Mouse (Mus musculus) heart, embryonic 16.5 days (tissue): ENCODE results near the gene Porcn. TPM values are rescaled to one million over a fixed set of nuclear protein-coding genes. Genes with fewer than 3 reads are reported as not detected.
A peak's percentile ranks its signal among the peaks of the same experiment; 100 is the strongest.

Experiments used
- ATAC-seq: fragments of 200-750 bp; cut with Nextera tagmentation; replicated peaks from 2 replicates; pipeline ENCODE4 v1.8.0; 2017; ENCODE audit warnings: moderate number of reproducible peaks; ENCODE audit not compliant: insufficient read depth, low FRiP score; ENCODE audit errors: extremely low read depth
- H3K27ac ChIP-seq: fragments of 300-500 bp; sonication (generic); 2 replicates; pipeline ENCODE4 v1.5.1; 2014; ENCODE audit warnings: mild to moderate bottlenecking, low read length, control low read depth, moderate library complexity
- H3K27me3 ChIP-seq: fragments of 300-500 bp; sonication (generic); 2 replicates; pipeline ENCODE4 v1.6.1; 2014; ENCODE audit warnings: low read length, mixed read lengths; ENCODE audit not compliant: control insufficient read depth, insufficient read depth
- H3K36me3 ChIP-seq: fragments of 300-500 bp; sonication (generic); 2 replicates; pipeline ENCODE4 v1.6.1; 2014; ENCODE audit not compliant: control insufficient read depth, insufficient read depth
- H3K4me1 ChIP-seq: fragments of 300-500 bp; sonication (generic); 2 replicates; pipeline ENCODE4 v1.6.1; 2014; ENCODE audit warnings: low read length, mixed read lengths; ENCODE audit not compliant: control insufficient read depth, insufficient read depth
- H3K4me2 ChIP-seq: fragments of 300-500 bp; sonication (generic); 2 replicates; pipeline ENCODE4 v1.6.1; 2014; ENCODE audit warnings: low read depth, mild to moderate bottlenecking, control low read depth, low read length
- H3K4me3 ChIP-seq: fragments of 300-500 bp; sonication (generic); 2 replicates; pipeline ENCODE4 v1.5.1; 2014; ENCODE audit warnings: mild to moderate bottlenecking, control low read depth, low read length
- H3K9ac ChIP-seq: fragments of 300-500 bp; sonication (generic); 2 replicates; pipeline ENCODE4 v1.6.1; 2014; ENCODE audit warnings: low read length, control low read depth
- H3K9me3 ChIP-seq: fragments of 300-500 bp; sonication (generic); replicated peaks from 2 replicates; pipeline ENCODE4 v1.6.1; 2016; ENCODE audit warnings: low read length; ENCODE audit not compliant: control insufficient read depth
- WGBS: fragments of 180-500 bp; shearing (Covaris S2); extraction: QIAGEN DNeasy Blood & Tissue Kit; methylation state at CpG from one replicate; pipeline ENCODE4 v1.1.7; 2014; 5-methylcytosine and 5-hydroxymethylcytosine counted together
- polyA plus RNA-seq: library from polyadenylated mRNA; unstranded; fragments of >200 nt; fragmentation: Nextera tagmentation; extraction: Ambion mirVana; gene quantifications from 2 replicates; pipeline ENCODE4 v1.2.1, GENCODE M21; 2015

The Porcn gene
- polyA plus RNA-seq, 1 experiment from 2014 or later, result 4.3 TPM

DNA sequence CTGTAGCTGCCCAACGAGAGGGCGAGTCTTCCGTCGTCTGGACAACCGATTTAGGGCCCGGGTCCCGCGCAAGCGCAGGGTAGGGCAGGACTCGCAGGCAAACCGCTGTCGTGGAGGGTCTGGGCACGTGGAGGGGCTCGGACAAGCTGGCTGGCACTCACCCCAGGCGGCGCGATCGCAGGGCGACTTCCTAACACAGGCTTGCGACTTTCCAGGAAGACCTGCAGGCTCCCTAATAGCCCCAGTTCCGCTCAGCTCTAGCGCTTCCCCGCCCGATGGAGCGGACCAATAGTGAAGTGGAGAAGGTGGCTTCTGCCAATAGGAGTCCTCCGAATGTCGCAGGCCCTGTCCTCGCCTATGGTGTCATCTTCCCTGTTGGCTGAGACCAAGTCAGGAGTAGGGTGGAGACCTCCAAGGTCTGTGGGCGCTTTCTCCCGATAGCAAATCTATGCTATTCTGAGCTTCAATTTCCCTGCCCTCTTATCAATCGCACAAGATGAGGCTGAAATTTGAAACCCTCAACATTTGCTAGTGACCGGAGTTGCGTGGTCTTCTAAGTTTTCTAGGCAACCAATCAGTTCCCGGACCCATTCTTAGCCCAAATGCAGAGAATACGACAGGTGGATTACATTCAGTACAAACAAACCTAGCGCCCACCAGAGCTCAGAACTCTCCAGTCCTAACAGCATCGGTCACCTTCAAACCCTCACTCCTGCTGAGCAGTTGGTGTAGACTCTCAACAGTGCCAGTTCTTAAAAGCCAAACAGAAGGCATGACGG lies 13.5 kb downstream of the Porcn start:
- no peaks in the 10 kb centered on the region for H3K27me3 ChIP-seq
- peak overlapping the region; percentile 76 for H3K9ac ChIP-seq

DNA sequence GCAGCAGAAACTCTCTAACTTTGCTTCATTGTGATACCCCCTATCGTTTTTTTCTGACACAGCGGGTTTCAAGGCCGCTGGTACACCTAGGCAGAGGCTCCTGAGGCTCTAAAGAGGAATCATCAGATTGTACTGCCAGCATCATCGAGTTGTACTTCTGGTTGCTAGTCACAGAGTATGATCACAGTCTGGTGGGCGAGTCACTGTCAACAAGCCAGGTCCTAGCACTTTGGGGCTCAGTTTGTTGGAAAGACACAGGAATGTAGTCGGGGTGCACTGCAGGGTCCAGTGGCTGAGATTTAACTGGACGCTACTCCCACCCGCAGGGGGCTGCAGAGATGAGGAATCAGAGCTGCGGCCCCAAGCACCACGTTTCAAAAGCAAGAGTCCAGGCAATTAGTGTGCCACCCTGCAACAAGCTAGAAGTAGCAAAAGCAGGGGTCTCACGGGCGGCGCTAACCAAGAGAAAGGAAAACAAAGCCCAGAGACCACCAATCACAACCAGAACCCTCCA lies 14.1 kb downstream of the Porcn start:
- Histone ChIP-seq H3K4me2 (peak overlapping the region; percentile 77), H3K4me1 (no peaks in the 10 kb centered on the region), H3K27me3 (no peaks in the 10 kb centered on the region), H3K27ac (no peak overlapping the region; the same call in 1 of the 2 replicates), H3K9ac (peak overlapping the region; percentile 76), H3K36me3 (no peaks in the 10 kb centered on the region), H3K9me3 (no peaks in the 10 kb centered on the region), H3K4me3 (peak overlapping the region; percentile 61)
- 9% methylated on average over 13 of the region's 13 CpGs for WGBS
- peak; percentile 8; the same call in 1 of the 2 replicates for ATAC-seq

More for the DNA sequence above, 13.5 kb downstream of the Porcn start:
- no peaks in the 10 kb centered on the region for H3K4me1 ChIP-seq
- WGBS, result 10% methylated on average over 38 of the region's 38 CpGs
- H3K36me3 ChIP-seq, result no peaks in the 10 kb centered on the region
- peak overlapping the region; percentile 61 for H3K4me3 ChIP-seq
- H3K27ac ChIP-seq, result peak overlapping the region; percentile 61
- peak overlapping the region; percentile 77 for H3K4me2 ChIP-seq
- H3K9me3 ChIP-seq, result no peaks in the 10 kb centered on the region
- peak; percentile 95 for ATAC-seq

- 9% methylated on average over 7 of the region's 7 CpGs for WGBS
- no peak for ATAC-seq
- Histone ChIP-seq H3K9me3 (no peaks in the 10 kb centered on the region), H3K9ac (no peak overlapping the region), H3K4me1 (no peaks in the 10 kb centered on the region), H3K27ac (no peak overlapping the region), H3K36me3 (0 out of 2 replicates have a peak, but pooled peaks cover 6% of the 10 kb centered on the region), H3K4me2 (no peak overlapping the region), H3K27me3 (no peaks in the 10 kb centered on the region), H3K4me3 (no peak overlapping the region)
These were observed 23.3 kb downstream of the Porcn start for GRCm38 (mm10) chrX:8182871-8183540.

DNA sequence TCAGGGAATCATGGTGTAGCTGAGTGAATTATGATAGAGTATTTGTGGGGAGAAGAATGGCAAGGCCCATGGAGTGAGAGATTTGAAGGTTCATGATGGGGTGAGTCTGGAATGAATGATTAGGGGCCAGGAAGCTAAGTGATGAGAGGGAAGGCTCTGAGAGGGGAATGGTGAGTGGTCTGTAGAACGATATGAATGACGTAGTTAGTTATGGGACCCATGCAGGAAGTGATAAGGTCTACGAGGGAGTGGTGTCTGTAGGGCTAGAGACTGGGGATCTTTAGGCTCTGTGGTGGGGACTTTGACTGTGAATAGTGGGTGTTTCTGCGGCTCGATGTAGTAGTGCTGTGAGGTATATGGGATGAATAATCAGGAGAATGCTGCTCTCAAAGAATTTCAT lies 26.7 kb downstream of the Porcn start:
- WGBS, result 69% methylated on average over 5 of the region's 5 CpGs
- no peaks in the 10 kb centered on the region for H3K9me3 ChIP-seq
- ATAC-seq, result no peak

DNA sequence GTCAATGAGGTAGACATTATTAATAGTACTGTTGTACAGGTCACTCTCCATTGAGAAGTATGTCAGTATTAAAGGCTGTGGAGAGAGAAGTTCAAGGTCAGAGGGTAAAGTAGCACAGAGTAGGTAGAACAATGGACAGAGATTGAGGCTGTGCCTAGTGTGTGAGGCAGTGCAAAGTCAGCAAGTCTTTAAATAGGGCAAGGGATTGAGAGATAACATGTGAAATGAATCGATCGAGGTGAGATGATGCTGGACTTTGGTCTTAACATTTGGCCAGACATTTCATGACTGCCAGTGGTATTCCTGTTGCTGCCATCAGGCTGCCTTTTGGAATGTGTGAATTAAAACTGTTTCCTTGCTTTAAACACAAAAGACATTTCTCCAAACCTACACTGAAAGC lies 27.5 kb downstream of the Porcn start:
- Histone ChIP-seq H3K9me3 (no peaks in the 10 kb centered on the region), H3K36me3 (no peaks in the 10 kb centered on the region), H3K27ac (no peak overlapping the region), H3K27me3 (no peaks in the 10 kb centered on the region), H3K4me2 (no peak overlapping the region), H3K4me3 (no peak overlapping the region), H3K9ac (no peak overlapping the region), H3K4me1 (peaks cover 3% of the 10 kb centered on the region; the same call in 1 of the 2 replicates)
- ATAC-seq, result no peak
- WGBS, result 66% methylated on average over 2 of the region's 2 CpGs

More for the DNA sequence above, 26.7 kb downstream of the Porcn start:
- H3K9ac ChIP-seq, result no peak overlapping the region
- H3K4me2 ChIP-seq, result no peak overlapping the region
- H3K36me3 ChIP-seq, result no peaks in the 10 kb centered on the region
- H3K27me3 ChIP-seq, result no peaks in the 10 kb centered on the region
- H3K4me1 ChIP-seq, result peaks cover 2% of the 10 kb centered on the region; the same call in 1 of the 2 replicates
- no peak overlapping the region for H3K4me3 ChIP-seq
- no peak overlapping the region for H3K27ac ChIP-seq

DNA sequence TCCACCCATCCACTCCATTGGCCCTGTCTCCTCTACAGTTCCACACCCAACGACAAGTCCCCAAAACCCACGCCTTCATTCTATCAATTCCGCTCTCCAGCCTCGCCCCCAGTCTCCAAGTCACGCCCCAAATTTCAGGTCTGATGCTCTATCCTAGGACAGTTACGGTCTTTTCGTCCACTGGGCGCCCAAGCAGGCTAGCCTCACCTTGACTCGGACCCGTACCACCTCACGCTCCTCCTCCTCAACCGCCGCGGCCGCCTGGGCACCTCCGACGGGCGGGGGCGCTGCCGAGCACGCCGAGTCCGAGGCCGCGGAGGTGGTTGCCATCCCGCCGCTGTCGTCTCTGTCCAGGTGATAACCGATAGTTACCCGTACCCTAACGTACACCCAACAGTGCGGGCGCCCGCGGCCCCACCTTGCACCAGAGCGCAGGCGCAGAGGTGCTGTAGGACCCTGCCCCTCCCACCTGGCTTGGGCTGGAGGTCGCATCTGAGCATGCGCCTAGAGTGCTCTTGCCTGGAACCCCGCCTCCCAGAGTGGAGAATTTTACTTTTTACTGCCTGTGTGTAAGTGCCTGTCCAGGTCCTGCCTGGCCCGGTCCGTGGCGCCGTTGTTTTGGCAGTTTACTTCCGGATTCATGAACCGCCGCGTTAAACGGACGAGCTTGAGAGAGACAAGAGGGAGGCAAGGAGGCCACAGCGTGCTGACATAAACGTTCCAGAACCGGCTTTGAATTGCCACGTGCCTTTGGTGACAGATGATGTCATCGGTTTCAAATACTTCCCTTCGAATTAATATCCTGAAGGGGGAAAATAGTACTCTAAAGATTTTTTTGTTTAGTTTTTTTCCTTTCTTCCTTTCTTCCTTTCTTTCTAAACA lies 30.6 kb downstream of the Porcn start, which contains the start of gene Tbc1d25:
Tbc1d25 (minus strand) TSS at position 678 of the 882 bp plus-strand sequence.
- peak within 1 kb of the TSS; percentile 65 for H3K27ac ChIP-seq
- WGBS, result 7% methylated on average over 56 of the region's 56 CpGs

DNA sequence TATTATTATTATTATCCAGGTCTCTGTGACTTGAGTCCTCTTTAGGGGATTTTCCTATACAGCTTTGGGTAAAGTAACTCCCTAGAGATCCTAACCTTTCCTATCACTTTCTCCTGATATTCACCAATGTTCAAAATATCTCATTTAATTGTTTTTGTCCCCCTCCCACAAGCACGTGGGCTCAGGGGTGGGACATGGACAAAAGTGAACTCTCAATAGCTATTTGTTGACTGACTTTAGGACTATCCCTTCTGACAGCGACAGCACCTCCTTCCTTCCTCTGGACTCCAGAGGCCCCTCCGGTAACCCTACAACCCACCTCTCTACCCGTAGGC lies 31.2 kb downstream of the Porcn start:
- ATAC-seq, result no peak; the same call in 1 of the 2 replicates
- H3K27me3 ChIP-seq, result no peaks in the 10 kb centered on the region
- peak overlapping the region; percentile 65; the same call in 1 of the 2 replicates for H3K27ac ChIP-seq
- peak overlapping the region; percentile 76 for H3K4me3 ChIP-seq
- peak overlapping the region; percentile 71 for H3K4me2 ChIP-seq
- H3K9me3 ChIP-seq, result no peaks in the 10 kb centered on the region
- peaks cover 3% of the 10 kb centered on the region; the same call in 1 of the 2 replicates for H3K4me1 ChIP-seq
- peak overlapping the region; percentile 80 for H3K9ac ChIP-seq
- no peaks in the 10 kb centered on the region; the same call in 1 of the 2 replicates for H3K36me3 ChIP-seq
- 17% methylated on average over 4 of the region's 4 CpGs for WGBS

More for the DNA sequence above, 30.6 kb downstream of the Porcn start, which contains the start of gene Tbc1d25:
- peak within 1 kb of the TSS; percentile 71 for H3K4me2 ChIP-seq
- H3K9ac ChIP-seq, result peak within 1 kb of the TSS; percentile 80
- peak within 1 kb of the TSS; percentile 76 for H3K4me3 ChIP-seq
- no peaks in the 10 kb centered on the region for H3K27me3 ChIP-seq
- no peaks in the 10 kb centered on the region for H3K9me3 ChIP-seq
- peak; percentile 94 for ATAC-seq
- no peaks in the 10 kb centered on the region; the same call in 1 of the 2 replicates for H3K36me3 ChIP-seq
- peaks cover 3% of the 10 kb centered on the region; the same call in 1 of the 2 replicates for H3K4me1 ChIP-seq
